Mouse (Mus musculus) MN1 (cell line): ENCODE data around the gene Tfpt.

Experiments used
- DNase-seq: peaks from one replicate; pipeline ENCODE4 v3.0.0-alpha.2; 2016; ENCODE audit warnings: low spot score

The Tfpt gene

DNA sequence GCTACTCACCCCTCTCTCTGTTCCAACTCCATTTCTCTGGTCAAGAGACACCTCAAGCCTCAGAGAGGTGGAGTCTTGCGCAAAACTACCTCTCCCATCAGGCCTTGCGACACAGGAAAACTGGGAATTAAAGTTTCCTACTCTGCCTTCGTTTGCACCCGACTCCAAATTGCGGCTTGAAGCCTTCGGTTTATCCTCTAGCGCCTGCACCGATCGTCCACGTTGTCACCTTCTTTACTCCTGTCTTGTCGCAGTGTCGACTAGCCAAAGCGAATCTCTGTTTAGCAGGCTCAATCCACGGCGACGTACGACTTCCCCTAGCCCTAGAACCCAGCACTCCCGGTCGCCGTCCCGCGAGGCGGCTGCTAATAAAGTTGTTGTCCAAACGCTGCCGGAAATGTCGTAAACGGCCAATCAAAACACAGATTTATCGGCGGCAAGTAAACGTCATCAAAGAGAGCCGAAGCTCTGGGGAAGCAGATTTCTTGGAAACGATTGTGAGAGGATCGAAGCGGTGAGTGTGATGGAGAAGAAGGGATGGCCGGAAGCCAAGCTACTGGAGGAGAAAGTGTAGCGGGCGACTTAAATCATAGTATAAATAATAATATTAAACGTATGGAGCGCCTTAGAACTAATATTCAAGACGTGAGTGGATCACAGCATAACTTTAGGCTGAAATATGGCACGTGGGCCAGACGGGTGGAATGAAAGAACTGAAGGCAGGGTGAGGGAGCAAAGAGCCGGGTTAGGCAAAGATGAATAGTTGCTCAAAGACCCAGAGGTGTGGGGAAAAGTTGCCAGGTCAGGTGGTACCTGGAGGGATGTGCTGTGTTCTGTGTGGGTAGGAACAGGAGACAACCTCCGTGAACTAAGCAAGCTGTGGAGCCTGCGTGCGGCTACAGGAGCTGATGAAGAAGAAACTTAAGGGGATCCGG lies at the start of gene Tfpt, which contains the start of gene Prpf31:
Gene Tfpt (minus strand): TSS at position 387 of the 935 bp plus-strand sequence.
Gene Prpf31 (plus strand): TSS at position 443 of the 935 bp plus-strand sequence.
- DNase-seq = peak; percentile 93

DNA sequence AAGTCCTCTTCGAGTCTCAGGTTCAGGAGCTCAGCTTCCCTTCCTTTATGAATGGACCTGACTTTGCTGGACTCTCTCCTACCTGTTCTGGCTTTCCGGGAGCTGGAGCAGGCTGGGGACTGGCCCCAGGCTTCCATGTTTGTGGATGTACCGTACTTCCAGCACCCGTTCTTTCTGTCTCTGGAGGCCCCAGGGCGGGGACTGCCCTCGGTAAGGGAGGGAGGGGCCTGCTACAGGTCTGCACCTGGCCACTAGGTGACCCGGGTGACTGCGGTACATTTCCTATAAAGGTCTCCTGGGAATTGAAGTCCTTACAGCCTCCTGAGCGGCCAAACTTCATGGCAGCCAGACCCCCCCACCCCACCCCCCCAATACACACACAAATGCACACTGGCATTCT lies 47.6 kb upstream of the Tfpt start, which contains the start of gene Tmc4:
Gene Tmc4 (minus strand): TSS at position 212 of the 400 bp plus-strand sequence.
- DNase-seq = no peak

DNA sequence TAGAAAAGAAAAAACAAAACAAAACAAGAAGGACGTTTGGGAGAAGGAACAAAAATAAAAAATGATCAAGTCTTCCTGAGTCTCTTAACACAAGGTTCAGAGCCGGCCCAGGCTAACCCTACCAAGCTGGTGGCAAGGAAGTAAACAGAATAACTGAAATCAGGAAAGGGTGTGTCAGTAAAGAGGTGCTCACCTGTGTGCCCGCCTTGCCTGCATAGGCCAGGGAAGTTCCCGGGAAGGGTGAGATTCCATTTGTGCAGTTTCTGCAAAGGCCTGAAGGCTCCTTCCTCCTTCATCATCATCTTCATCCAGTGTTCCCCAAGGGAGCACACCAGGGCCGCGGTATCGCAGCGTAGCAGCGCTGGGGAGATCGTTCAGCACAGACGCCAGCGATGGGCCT lies 46.6 kb upstream of the Tfpt start:
- DNase-seq = no peak

DNA sequence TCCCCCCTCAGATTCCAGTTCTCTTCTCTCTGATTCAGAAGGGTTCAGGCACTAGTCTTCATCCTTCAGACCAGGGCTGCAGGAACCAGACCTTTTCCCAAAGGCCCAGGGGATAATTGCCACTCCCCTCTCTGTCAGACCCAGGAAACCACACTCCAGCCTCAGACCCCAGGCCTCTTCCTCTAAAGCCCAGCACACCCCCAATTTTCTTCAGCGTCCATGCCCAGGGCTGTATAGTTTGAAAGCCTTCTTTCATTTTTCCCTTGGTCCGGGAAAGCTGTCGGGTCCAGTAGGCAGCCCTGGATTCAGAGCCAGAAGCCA lies 45.5 kb upstream of the Tfpt start:
- no peak for DNase-seq

DNA sequence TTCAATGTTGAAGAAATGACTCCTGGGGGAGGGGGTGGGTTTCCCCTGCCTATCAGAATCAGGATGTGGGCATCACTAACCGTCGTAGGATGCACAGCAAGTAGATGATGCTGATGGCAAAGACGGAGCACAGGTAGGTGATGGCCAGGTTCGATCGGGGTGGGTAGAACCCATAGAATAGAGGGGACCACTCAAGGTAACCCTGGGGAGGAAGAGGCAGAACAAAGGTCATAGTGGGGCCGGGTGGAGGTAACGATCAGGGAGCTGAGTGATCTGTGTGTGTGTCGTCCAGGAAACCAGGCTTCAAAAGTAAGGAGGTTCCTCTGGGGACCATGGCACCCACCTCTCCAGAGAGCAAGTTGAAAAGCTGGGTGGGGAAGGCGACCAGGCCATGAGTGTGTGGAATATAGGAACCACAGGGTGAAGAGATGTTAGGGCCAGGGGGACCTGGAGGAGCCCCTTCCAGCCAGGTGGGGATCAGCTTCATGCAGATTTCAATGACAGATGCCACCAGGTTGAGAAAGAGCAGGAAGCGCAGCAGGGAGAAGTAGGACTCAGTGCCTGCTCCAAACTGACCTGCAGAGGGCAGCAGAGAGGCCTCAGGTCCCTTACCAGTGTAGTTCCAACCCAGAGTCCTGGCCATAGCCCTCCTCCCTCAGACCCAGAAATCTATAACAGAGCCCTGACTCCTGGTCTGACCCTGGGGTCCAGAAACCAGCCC lies 44.9 kb upstream of the Tfpt start:
- peak; percentile 74 for DNase-seq

DNA sequence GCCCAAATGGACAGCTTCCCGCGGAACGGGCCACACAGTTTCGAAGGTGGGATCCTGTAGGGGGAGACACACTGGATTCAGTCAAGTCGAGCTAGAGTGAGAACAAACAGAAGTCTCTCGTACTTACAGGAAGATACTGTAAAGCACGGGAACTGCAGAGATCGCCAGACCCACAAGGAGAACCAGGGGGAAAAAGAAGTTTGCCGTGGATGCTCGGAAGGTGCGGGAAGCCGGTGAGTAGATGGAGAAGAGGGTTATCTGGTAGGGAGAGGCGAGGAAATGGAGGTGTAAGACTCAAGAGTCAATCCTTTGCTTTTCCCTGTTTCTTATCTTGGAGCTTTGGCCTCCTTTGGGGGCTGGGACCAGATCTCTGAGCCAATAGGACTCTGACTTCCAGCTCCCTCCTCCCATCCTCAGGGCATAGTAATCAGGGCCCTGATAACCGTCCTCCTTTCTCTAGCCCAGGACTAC lies 37.2 kb upstream of the Tfpt start:
- DNase-seq = peak; percentile 26

DNA sequence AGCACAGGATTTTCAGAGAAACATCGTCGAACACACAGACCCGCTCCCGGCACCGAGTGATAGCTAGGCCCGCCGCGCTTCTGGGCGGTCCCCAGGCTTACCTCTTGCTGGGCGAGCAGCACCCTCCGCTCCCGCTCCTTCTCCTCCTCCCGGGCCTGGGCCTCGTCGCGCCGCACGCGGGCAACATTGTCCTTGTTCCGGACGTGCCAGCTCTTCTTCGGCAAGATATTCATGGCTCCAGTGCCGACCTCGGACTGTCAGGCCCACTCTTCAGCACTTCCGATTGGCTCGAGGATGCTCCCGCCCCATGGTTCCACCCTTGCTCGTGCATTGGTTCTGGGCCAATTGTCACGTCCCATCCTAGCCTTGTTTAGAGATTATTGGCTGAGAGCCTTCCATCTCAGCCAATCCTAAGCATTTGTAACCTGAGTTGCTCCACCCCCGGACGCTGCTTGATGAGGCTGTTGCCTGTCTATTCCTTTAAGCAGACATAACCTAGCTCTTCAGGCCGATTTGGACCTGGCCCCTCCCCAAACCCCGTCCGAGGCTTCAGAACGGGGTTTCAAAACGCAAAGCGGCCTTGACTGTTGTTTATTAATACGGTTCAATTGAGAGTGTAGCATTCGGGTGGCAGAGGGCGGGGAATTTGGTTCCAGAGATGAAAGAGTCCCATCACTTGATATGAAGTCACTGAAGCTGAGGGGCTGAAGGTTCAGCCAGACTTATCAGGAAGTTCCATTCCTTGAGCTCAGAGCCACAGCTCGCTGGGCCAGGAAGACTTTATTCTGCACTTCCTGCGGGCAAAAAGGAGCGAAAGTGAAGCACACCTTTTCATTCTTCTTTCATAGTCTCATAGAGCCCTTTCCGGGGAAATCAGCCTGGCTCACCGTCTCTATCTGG lies 35.7 kb upstream of the Tfpt start, which contains the start of gene Leng1:
Gene Leng1 (minus strand): TSS at position 626 of the 900 bp plus-strand sequence.
- DNase-seq = peak; percentile 96

DNA sequence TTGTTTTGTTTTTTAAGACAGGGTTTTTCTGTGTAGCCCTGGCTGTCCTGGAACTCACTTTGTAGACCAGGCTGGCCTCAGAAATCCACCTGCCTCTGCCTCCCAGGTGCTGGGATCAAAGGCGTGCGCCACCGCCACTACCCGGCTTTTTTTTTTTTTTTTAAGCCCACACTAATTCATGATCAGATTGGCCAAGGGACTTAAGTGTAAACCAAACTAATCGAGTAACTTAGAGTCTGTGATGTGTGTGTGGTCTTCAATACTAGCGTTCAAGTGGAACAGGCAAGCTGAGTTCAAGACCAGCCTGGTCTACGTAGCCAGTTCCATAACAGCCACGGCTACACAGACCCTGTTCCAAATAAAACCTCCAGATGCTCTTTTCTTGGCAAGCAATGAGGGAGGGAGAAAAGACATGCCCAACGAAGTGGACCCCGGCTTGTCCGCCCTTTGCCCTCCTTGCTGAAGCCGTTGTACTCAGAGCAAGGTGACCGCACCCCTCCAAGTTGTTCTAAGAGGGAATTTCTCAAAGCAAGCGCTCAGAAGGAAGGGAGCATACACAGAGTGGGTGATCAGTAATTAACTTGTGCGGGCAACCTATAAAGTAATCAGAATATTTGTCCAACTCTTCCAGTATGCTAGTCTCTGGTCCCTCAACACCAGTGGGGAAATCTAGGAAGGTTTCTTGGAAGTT lies 34.9 kb upstream of the Tfpt start:
- DNase-seq = peak; percentile 17

DNA sequence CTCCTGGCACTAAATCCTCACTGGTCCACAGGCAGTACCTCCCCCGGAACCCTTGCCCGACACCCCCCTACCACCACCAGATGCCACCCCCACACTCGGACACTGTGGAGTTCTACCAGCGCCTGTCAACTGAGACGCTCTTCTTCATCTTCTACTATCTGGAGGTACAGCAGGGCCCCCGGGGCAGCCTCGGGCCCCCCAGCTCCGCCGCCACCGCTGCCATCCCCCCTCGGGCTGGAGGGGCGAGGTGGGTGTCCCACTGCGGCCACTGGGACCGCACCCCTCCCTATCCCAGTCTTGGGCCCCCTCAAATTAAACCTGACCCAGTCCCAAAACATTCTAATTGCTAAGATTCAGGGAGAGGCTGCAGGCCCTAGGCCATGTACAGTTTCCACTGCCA lies 28.8 kb upstream of the Tfpt start:
- DNase-seq = no peak

DNA sequence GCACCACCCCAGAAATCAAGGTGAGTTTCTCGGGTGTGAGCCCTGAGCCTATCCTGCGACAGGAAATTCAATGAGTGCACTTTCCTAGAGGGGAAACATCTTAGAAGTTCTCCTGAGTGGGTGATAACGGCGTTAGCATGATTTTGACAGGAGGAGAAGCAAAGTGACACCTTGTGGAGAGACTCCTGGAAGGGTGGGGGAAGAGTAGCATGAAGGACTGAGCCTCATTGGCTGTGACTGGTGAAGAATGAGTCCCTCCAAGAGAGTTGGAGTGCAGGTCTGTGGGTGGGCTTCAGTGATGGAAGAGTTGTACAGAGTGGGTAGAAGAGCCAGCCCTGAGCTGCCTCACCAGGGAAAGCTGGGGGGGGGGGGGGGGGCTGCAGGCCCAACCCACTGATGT lies 27.2 kb upstream of the Tfpt start:
- no peak for DNase-seq

DNA sequence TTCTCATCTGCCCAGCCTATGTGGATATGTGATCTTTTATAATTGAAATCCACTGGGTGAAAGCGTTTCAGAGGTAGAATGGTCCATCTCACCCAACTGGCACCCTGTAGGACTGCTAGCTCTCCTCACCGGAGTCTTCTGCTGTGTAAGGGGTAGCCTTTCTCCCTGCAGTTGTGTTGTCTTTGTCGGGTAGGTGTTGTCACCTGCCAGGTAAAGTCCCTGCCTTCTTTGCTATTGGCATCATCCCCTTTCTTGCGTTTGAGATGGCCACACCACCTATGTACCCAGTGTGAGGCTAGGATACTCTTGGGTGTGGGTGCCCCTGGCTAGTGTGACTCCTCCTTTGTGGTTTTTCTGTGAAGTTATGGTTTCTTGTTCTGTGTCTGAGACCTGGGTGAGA lies 16.9 kb upstream of the Tfpt start:
- no peak for DNase-seq

DNA sequence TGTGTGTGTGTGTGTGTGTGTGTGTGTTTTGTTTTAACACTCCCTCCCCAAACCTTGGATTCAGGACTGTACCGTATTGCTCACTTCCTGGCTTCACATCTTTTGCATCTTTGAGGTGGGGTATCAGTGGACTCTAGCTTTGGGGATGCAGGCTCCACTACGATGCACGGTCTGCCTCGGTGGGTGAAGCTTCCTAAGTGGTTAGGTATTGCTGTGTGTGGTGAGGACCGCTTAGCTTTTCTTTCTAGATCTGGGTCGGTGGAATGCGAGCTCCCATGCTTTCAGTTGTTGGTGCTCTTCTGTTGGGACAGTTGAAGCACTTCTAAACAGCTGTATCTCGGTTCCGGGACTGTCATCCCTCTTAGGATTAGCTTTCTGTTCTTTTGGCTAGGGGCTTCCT lies 16.5 kb upstream of the Tfpt start:
- no peak for DNase-seq

DNA sequence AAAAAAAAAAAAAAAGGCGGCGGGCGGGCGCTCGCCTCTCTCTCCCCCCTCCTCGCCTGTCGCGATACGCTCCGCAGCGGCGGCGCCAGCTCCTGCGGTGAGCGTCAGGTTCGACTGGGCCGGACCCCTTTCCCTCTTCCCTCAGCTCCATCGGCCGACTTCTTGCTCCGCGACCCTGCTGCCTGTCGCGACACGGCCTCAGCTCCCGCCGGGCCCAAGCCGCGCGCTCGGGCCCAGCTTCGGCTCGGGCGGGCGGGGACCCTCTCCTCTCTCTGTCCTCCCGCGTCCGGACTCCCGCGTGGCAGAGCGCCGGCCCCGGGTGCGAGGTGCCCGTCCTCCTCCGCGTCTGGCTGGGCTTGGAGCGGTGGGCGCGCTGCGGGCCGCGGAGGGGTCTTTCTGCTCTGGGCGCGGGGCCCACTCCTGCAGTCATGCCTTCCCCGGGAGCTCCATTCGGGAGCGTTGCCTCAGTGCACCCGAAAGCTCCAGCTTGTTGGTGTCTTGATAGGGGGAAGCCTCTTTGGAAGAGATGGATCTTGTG lies 15.8 kb upstream of the Tfpt start:
- DNase-seq = no peak

DNA sequence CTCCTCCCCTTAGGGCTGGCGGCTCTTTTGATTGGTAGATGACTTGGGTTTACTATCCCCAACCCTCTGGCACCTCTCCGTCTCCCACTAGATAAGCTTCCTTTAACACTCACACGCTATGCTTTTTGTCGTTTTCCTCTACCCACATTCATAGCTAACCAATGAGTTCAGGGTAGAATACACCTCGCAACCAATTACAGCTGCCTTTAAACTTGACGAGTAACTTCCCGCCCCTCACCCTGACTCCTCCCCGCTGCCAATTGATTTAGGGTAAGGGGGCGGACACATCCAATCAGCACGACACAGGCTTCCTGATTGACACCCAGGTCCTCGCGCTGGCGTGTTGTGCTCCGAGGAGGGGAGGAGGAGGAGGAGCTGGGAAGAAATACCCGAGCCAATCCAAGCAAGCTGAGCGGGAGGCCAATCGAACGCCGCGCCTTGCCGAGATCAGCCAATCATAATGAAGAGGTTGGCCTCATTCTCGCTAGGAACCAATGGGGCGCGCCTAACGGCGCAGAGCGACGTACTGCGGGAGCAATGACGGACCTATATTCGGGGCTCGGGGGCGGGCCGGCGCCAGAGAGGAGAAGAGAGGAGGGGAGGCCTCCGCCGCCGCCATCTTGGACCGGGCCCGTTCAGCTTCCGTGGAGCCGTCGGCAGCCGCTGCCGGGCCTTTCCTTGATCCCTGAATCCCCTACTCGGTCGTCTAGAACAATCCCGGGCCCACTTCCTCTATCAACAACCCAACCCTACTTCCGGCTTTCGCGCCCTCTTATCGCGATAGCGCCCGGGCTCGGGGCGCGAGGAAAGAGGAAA lies 15.2 kb upstream of the Tfpt start, which contains the start of gene Cnot3:
Gene Cnot3 (plus strand): TSS at position 597 of the 816 bp plus-strand sequence.
- peak; percentile 98 for DNase-seq

DNA sequence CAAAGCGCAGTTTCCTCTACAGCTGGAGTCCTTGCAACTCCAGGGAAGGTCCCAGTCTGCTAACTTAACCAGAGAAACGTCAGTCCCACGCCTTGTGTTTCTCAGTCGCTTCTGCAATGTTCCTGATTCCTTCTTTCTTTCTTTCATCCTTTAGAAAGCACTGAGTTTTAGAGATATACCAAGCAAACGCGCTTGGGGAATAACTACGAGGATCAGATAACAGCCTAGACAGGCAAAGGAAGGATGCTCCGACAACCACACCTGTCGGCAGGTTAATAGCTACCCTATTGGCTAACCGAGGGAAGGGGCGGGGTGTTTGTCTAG lies 14.6 kb upstream of the Tfpt start:
- no peak for DNase-seq

DNA sequence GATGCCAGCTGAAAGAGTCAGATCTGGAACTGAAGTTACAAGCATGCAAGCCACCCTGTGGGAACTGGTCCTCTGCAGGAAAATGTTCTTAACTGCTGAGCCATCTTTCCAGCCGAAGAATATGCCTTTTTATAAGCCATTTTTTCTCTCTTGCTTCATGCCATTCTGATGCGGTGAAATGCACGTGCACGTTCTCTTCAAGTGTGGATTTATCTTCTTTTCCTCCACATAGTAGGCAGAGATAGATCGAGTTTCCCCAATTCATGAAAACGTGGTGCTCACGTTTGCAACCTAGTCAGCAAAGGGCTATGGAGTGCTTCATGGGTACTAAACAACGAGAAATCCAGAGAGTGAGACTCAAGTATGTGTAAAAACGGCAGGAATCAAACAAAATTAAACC lies 14.1 kb upstream of the Tfpt start:
- no peak for DNase-seq

DNA sequence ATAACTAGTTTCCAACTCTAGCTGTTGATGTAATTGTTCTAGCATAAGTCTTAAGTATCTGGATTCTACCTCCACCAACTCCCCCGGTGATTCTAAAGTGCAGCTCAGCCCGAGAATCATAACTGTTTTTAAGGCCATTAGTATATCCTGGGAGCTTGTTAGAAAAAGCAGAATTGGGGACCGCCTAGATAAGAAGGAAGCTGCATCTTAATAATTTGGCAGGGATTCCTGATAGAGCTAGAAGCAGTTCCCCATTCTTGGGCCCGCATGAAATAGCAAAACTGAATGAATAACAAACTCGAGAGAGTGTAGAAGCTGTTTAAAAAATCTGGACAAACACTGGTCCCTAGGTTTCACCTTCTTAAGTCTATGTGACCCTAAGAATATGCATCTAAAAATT lies 13.7 kb upstream of the Tfpt start:
- no peak for DNase-seq

DNA sequence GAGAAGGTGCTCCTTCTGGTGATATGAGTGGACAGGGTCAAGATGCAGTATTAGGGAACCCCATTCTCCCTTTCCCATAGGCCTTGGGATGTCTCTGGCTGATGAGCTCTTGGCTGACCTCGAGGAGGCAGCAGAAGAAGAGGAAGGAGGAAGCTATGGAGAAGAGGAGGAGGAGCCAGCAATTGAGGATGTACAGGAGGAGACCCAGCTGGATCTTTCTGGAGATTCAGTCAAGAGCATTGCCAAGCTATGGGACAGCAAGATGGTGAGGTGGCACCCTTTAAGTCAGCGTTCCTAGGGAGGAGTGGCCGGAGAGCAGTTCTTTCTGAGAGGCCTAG lies 718 bp upstream of the Tfpt start:
- DNase-seq = no peak

DNA sequence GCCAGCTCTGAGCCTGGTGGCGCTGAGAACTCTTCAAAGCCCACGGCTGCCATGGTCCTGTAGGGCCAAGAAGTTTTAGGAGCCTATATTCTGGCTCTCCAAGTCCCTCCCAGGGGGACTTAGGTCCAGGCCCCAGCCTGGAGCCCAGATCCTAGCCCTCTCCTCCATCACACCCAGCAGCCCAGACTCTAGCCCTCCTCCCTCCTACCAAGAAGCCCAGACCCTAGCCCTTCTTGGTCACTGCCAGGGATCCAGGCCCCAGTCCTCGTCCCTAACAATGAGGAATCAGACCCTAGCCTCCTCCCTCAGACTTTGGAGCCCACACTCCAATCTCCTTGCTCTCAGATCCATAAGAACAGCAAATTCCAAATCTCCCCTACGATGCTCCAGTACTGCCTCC lies 699 bp downstream of the Tfpt start:
- DNase-seq = no peak

DNA sequence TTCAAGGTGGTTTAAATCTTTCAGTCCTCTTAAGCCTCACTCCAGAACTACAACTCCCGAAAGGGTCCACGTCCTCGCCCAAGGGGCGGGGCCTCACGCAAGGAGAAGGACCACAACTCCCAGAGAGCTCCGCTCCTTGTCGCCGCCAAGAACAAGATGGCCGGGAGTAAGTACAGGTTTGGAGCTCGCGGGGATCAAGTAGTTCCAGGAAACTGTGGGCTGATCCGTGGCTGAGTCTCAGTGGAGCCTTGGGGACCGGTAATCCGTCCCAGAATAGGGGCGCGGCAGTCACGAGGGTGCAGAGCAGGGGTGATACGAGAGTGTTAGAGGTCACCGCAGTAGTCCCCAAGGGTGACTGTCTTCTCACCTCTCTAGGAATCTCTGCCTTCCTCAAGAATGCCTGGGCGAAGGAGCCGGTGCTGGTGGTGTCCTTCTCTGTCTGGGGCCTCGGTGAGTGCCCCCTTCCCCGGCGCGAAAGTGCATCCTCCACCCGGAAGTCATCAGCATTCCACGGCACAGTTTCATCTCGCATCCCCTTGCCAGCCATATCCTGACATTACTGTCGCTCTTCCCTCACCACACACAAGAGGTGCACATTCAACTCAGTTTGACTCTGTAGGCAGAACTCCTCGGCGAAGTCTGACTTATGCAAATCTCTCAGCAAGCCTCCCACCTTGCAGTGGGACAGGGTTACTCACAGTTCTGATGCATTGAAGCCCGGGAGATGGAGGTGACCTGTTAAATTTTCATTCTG lies 12.3 kb downstream of the Tfpt start, which contains the start of gene Ndufa3:
Gene Ndufa3 (plus strand): TSS at position 132 of the 754 bp plus-strand sequence.
- peak; percentile 88 for DNase-seq
